Mouse (Mus musculus): ENCODE data around the gene Cnot6l.

DNA sequence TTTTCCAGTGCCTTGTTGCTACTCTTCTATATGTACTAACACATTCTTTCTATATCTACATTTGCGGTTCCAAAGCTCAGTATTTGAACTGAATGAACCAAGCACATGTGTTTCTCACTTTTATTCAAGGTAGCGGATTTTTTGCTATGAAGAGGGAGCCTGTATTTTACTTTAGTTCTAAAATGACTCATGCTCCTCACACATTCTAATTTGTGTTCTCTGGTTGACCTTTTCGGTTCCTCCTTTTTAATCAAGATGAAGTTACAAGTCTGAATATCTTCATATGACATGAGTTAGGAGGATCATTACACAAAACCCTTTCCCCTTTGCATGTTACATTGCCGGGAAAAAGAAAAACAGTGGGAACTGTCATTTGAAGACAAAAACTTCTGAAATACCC lies 7.8 kb upstream of the Cnot6l start:
- TF ChIP-seq POLR2A (IDR thresholded peaks at IDR 0.05; ENCODE audit: insufficient read depth, low read depth, low read length) (no peak), CTCF (IDR thresholded peaks at IDR 0.05) (no peak), EP300 (IDR thresholded peaks at IDR 0.05; ENCODE audit: insufficient read depth, low read depth, low read length) (no peak)

All from heart, adult 2 months (tissue).